Mouse (Mus musculus): ENCODE results near the gene Cp. TPM values are rescaled to one million over a fixed set of nuclear protein-coding genes. Genes with fewer than 3 reads are reported as not detected.
"Not testable (repeated sequence)": the region's sequence is repeated elsewhere in the genome, so short reads cannot be mapped to it uniquely, and the experiment has no call there.

Gene Cp
- total RNA-seq, 2 experiments from 2014 or later, result 27.6 to 31.8 TPM

DNA sequence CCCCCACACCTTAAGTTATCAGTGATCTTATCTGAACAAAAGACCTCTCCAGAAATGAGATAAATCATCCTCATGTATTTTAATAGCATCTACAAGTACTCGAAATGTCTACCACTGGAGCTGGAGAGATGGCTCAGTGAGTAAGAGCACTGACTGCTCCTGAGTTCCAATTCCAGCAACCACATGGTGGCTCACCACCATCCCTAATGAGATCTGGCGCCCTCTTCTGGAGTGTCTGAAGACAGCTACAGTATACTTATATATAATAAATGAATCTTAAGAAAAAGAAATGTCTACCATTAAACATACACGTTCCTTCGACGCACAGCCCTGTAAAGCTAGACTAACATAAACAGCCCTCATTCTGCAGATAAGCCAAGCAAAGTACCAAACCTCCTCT lies 45.9 kb downstream of the Cp start:
- DNase-seq (ENCODE audit: low spot score), result no peak
- intact Hi-C loops (cut with DNase I), result loop anchor here (1.0 kb wide), 1 partner anchor 98 kb away; no protein-coding TSS in a partner anchor

- DNase-seq (ENCODE audit: low spot score), result no peak
- intact Hi-C loops (cut with DNase I), result no loop called here
Observed at GRCm38 (mm10) chr3:20004422-20004821, 47.6 kb downstream of the Cp start.

GRCm38 (mm10) chr3:20005611-20006010 lies 48.8 kb downstream of the Cp start:
- intact Hi-C loops (cut with DNase I), result loop anchor here (5.0 kb wide), 1 partner anchor 192 kb away; no protein-coding TSS in a partner anchor
- DNase-seq (ENCODE audit: low spot score), result no peak

GRCm38 (mm10) chr3:20007275-20007674 lies 50.4 kb downstream of the Cp start:
- DNase-seq (ENCODE audit: low spot score), result no peak
- intact Hi-C loops (cut with DNase I), result loop anchor here (5.0 kb wide), 1 partner anchor 190 kb away; no protein-coding TSS in a partner anchor

DNA sequence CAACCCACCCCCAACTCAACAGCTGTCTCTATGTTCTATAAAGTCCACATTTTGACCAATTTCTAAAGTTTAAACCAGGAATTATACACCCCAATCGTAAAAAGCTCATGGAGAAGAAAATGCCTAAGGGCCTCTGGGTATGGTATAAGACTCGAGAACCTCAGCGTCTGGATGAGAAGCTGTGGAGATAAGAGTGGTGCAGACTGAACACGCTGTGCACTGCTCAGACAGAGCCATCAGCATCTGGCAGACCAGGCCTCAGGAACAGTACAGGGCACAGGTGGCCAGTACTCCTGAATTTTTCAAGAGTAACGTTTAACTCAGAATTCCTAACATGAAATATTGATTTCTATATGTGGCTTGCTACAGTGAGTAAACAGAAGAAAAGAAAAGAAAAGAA lies 50.9 kb downstream of the Cp start:
- intact Hi-C loops (cut with DNase I), result loop anchor here (5.0 kb wide), 1 partner anchor 190 kb away; no protein-coding TSS in a partner anchor
- DNase-seq (ENCODE audit: low spot score), result no peak

DNA sequence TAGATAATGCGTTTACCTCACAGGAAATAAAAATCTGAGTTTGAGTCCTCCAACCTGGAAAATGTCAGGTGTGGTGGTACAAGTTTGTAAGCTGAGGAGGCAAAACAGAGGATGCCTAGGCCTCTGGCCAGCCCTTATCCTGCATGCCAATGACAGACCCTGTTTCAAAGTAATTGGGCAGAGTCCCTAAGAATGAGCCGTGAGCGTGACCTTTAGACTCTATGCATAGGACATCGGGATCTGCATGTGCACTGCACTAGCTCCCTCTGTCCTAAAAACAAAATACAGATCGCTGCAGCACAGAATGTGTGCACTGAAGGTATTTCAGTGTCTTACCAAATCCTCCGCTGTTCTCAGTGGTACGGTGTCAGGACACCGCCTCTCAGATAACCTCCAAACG lies 53.6 kb downstream of the Cp start:
- no peak for DNase-seq (ENCODE audit: low spot score)
- intact Hi-C loops (cut with DNase I), result no loop called here

GRCm38 (mm10) chr3:20010905-20011304 lies 54.1 kb downstream of the Cp start:
- intact Hi-C loops (cut with DNase I); DNase-seq (ENCODE audit: low spot score): not testable (repeated sequence)

DNA sequence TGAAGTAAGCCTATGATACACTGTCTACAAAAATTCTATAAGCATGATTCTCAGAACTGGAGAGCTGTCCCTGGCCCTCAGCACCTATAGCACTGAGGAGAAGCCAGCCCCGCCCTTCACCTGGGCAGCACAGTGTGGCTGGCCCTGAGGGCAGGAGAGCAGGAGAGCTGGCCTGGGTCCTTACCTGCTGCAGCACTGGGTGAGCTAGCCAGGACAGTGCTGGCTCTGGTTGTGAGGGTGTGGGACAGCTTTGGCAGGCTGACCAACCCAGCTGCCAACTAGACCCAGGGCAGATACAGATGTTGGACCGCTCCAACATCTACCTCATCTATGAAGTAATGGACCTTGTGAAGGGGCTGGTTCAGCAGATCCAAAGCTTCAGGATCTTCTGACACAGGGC lies 57.6 kb downstream of the Cp start:
- DNase-seq (ENCODE audit: low spot score), result peak; percentile 4
- intact Hi-C loops (cut with DNase I), result no loop called here

- intact Hi-C loops (cut with DNase I), result no loop called here
- DNase-seq (ENCODE audit: low spot score), result no peak
Observed at GRCm38 (mm10) chr3:20018076-20018475, 61.2 kb downstream of the Cp start.

- DNase-seq (ENCODE audit: low spot score), result no peak
- intact Hi-C loops (cut with DNase I), result no loop called here
Observed at GRCm38 (mm10) chr3:20023832-20024231, 67.0 kb downstream of the Cp start.

DNA sequence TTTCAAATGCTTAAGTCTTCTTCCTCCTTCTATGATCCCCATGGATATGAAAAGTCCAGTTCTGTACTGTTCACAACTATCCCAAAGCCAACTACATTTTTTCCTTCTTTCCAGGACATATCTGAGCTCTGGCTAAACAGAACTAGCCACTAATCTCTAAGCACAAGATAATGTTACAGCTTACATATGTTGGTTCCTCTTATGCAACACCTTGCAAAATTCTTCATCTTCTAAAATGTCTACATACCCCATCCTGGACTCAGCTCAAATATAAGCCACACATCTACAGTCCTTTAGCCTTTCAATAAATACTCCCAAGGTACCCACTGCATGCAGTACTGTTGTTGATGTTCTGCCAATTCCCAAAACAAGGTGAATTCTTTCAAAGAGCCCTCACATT lies 69.6 kb downstream of the Cp start:
- no peak for DNase-seq (ENCODE audit: low spot score)
- intact Hi-C loops (cut with DNase I), result no loop called here

DNA sequence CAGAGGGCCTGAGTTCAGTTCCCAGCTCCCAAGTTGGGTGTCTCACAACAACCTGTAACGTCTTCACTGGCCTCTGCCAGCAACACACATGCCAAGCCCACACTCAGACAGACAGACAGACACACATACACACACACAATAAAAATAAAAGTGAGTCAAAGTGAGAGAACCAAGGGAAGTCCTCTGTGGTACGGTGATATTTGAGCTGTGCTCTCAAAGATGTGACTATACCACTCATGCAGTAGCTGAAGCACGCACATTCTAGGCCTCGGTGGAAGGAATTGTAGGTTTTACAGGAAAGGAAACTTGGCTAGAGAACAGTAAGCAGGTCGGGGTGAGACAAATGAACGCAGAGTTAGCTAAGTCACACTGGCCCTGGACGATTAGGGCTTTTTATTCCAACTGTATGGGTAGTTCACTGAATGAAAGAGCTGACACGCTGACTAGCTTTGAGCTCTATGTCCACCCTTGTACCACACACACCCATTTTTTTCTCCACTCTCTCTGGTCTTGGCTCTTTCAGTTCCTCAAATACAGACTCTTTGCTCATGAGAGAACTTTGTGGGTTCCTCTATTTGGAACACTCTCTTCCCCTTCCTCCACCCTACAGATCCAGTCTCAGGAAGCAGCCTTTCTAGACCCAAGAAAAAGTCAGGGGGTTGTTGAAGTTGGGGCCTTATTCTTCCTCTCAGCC lies 70.3 kb downstream of the Cp start:
- intact Hi-C loops (cut with DNase I), result no loop called here
- DNase-seq (ENCODE audit: low spot score), result no peak

DNA sequence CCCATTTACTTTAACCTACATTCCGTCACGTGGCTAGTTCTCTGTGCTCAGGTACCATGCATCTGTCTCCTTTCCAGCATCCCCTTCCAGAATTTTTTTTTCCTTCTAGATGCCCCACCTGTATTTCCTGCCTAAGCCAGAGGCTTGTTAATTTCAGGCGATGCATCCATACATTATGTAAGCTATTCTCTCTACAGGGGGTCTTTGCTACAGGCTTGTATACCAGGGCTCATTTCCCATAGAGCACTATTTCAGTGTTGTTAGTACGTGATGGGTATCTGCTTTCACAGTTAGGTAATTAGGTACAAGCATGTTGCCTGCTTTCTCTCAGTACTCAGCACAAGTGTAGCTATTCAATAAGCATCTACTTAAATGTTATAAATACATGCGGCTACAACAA lies 70.9 kb downstream of the Cp start:
- no peak for DNase-seq (ENCODE audit: low spot score)

GRCm38 (mm10) chr3:20028640-20029039 lies 71.8 kb downstream of the Cp start:
- intact Hi-C loops (cut with DNase I), result no loop called here
- no peak for DNase-seq (ENCODE audit: low spot score)

More for the DNA sequence above, 70.9 kb downstream of the Cp start:
- intact Hi-C loops (cut with DNase I), result no loop called here

DNA sequence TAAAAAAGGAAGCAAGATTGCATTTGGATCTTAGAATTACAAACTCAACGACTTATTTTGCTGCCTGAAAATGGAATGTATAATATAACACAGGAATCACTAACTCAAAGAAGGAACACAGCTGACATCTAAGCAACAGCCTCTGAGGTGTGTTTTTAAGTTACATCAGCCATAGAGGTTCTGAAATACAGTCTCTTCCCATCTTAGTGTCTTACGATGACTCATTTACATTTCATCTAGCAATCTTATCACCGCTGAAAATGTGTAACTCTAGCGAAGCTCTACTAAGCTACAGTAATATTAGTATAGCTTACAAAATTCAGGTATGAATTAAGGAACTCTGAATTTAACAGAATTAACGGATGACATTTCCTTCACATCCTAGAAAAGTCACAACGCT lies 74.0 kb downstream of the Cp start:
- intact Hi-C loops (cut with DNase I), result loop anchor here (10.0 kb wide), 1 partner anchor 406 kb away; the partner anchor contains the start of gene 1700064H15Rik

DNA sequence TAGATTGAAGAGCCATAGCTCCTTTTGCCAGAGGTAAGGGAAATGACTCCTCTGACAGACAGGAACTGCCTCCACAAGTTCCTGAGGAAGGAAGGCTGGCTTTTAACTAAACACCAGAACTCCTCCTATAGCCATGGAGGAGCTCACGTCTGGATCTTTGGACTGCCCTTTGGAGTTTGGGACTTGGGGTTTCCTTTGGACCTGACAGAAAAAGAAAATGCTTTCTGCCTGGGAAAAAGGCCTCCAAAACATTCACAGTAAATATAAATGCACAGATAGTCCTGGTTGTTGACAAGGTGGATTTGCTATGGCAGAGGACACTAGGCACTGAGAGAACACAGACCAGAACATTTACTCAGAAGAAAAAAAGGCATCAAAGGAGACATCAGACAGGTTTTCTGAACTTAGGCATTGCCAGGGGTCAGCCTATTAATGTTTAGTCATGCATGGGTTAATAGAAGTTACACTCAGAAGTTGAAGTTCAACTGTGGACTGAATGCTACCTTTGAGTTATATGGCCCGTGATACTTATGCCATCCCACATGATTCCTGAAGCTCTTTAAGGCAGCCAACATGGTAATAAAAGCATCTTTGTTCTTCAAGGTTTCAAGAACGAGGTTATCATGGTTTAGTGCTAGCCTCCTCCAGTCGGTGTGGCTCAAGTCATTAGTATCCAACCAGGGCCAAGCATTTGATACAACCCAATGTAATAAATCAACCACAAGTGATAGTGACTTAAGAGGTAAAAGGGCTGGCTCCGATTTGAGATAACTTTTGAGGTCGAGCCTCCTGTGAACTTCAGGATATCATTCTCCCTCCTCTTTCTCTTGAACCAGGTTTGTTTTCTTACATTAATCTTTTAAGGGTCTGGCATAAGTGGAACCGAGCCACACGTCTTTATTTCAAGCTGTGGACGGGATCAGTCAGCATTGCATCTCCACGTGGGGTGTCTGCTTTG lies 77.2 kb downstream of the Cp start:
- intact Hi-C loops (cut with DNase I), result loop anchor here (2.0 to 10.0 kb wide), 2 partner anchors 23 to 409 kb away; partner anchors contain the start of genes 1700064H15Rik and Hltf
- DNase-seq (ENCODE audit: low spot score), result no peak

More for the DNA sequence above, 74.0 kb downstream of the Cp start:
- no peak for DNase-seq (ENCODE audit: low spot score)

DNA sequence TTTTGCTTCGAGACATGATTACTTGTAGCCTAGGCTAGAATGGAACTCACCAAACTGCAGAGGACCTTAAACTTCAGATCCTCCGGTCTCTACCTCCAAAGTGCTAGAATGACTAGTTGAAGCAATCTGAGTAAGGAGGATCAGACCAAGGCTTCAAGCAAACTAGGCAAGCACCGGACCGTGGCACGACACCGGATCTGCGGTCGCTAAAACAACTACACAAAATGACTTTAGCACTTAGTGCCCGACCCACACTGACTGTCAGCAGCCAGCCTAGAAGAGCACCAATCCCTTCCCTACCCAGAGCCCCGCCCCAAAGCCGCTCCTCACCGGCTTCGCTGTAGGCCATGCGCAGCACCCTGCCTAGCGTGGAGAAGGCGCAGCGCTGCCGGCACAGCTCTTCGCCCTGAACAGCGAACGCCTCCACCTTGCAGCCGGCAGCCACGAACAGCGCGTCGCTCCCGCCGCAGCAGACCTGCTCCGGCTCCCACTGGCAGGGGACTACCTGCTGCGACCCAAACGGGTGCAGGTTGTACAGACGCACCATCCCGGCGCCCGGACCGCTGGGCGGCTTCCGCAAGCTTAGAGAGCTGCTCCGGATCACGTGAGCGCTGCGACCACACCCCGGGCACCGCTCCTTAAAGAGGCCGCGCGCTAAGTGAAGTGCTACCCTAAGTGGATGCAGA lies 78.0 kb downstream of the Cp start, which contains the start of gene Hps3:
Hps3 (minus strand) TSS at position 597 of the 686 bp plus-strand sequence.
- intact Hi-C loops (cut with DNase I), result loop anchor here (2.0 to 10.0 kb wide), 2 partner anchors 22 to 410 kb away; partner anchors contain the start of genes 1700064H15Rik and Hltf
- DNase-seq (ENCODE audit: low spot score), result peak; percentile 76

DNA sequence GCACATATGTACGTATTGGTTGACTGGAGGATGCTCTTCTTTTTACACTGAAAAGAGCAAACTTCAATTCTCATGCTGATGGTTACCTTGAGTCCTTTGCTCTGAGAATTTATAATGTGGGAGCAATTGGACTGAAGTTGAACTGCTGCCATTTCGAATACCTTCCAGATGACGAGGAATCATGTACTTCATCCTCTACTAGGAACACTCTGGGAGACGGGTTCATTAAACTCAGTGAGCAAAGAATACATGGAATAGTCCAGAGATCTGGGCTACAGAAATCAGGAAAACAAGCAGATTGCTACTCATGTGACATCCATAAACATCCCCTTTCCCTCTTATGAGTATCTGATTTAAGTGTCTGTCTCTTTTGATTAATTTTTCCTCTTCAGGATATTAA lies 79.2 kb downstream of the Cp start:
- intact Hi-C loops (cut with DNase I), result loop anchor here (10.0 kb wide), 1 partner anchor 411 kb away; the partner anchor contains the start of gene 1700064H15Rik
- DNase-seq (ENCODE audit: low spot score), result no peak

DNA sequence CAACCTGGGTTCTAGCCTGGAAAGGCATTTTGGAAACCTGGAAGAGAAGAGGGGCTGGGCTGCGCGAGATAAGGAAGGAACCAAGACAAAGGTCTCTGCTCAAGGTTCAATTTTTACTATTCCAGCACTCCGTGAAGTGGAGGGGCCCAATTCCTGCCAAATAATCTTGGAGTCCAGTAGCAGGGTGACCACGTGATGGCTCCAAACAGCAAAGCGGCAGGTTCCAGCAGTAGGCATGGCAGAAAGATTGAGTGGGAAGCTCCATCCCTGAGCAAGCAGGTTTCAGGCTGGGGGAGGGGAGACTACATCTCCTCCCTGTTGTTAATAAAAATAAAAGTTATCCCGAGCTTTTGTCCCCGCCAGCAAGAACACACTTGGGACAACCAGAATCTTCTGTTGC lies 84.6 kb downstream of the Cp start:
- intact Hi-C loops (cut with DNase I); DNase-seq (ENCODE audit: low spot score): not testable (repeated sequence)

- intact Hi-C loops (cut with DNase I), result not testable (repeated sequence)
Observed at GRCm38 (mm10) chr3:20044736-20045135, 87.9 kb downstream of the Cp start.

More at GRCm38 (mm10) chr3:20044736-20045135, 87.9 kb downstream of the Cp start:
- not testable (repeated sequence) for DNase-seq (ENCODE audit: low spot score)

Measured in heart, postnatal 25 days (tissue).